Mouse (Mus musculus) lung, postnatal 0 days (tissue): Measurements from ENCODE around the gene Bckdhb.

Experiments used
- CTCF ChIP-seq: IDR thresholded peaks from 2 replicates; pipeline ENCODE4 v1.5.1; 2016; ENCODE audit warnings: antibody characterized with exemption, mild to moderate bottlenecking
- EP300 ChIP-seq: IDR thresholded peaks from 2 replicates; pipeline ENCODE4 v1.6.1; 2016; ENCODE audit warnings: antibody characterized with exemption, mild to moderate bottlenecking, control low read depth

- no peak for TF ChIP-seq EP300
- TF ChIP-seq CTCF, result no peak
These were observed 84.0 kb downstream of the Bckdhb start for GRCm38 (mm10) chr9:84008961-84009360.
